Mouse (Mus musculus): Measurements from ENCODE around the gene Vmn1r120.
"Not testable (repeated sequence)": the region's sequence is repeated elsewhere in the genome, so short reads cannot be mapped to it uniquely, and the experiment has no call there.

Vmn1r120 gene
- long read RNA-seq, experiment 1 = 0 reads
- long read RNA-seq, experiment 2 = 0 reads

GRCm38 (mm10) chr7:21053684-21054083 is at the start of gene Vmn1r120:
TSS of gene Vmn1r120 (minus strand) at chr7:21053784.
- intact Hi-C loops (cut with DNase I) = not testable (repeated sequence)

- intact Hi-C loops (cut with DNase I) = not testable (repeated sequence)
Observed at GRCm38 (mm10) chr7:21098413-21098812, 44.8 kb upstream of the Vmn1r120 start, which contains the start of gene Vmn1r121. TSS of gene Vmn1r121 (minus strand) at chr7:21098513.

- intact Hi-C loops (cut with DNase I) = not testable (repeated sequence)
Observed at GRCm38 (mm10) chr7:21012355-21012754, 41.2 kb downstream of the Vmn1r120 start, which contains the start of gene Vmn1r119. TSS of gene Vmn1r119 (minus strand) at chr7:21012455.

Measured in adrenal gland (tissue).